Mouse (Mus musculus) layer of hippocampus, adult 18-20 months (tissue): Measurements from ENCODE around the gene Ust. TPM values are rescaled to one million over a fixed set of nuclear protein-coding genes. Genes with fewer than 3 reads are reported as not detected.

Experiments
- DNase-seq, 2 experiments: peaks; one replicate each; pipeline ENCODE4 v3.0.0; 2022; ENCODE audit warnings: low spot score in 2 of 2
- total RNA-seq, 2 experiments: library from RNA; stranded (reverse); gene quantifications; 2 replicates each; pipeline ENCODE4 v1.2.3; 2021

The Ust gene
- total RNA-seq, 2 experiments from 2014 or later, result 59.3 to 62.5 TPM

- no peak for DNase-seq
These were observed 13.0 kb downstream of the Ust start for GRCm38 (mm10) chr10:8505346-8506246.

- no peak for DNase-seq
These were observed 13.8 kb downstream of the Ust start for GRCm38 (mm10) chr10:8504832-8505231.

- peak in 1 of 2 experiments; percentile 66 for DNase-seq
These were observed 19.4 kb downstream of the Ust start for GRCm38 (mm10) chr10:8498951-8499891.

GRCm38 (mm10) chr10:8495543-8496141 is 23.0 kb downstream of the Ust start:
- DNase-seq, result no peak

- DNase-seq, result no peak
These were observed 26.6 kb downstream of the Ust start for GRCm38 (mm10) chr10:8491909-8492591.

- no peak for DNase-seq
These were observed 31.2 kb downstream of the Ust start for GRCm38 (mm10) chr10:8487388-8487787.

- no peak for DNase-seq
These were observed 34.1 kb downstream of the Ust start for GRCm38 (mm10) chr10:8484487-8484886.

GRCm38 (mm10) chr10:8482779-8483178 is 35.8 kb downstream of the Ust start:
- peak in 1 of 2 experiments; percentile 59 for DNase-seq

- no peak for DNase-seq
These were observed 38.8 kb downstream of the Ust start for GRCm38 (mm10) chr10:8479779-8480178.

GRCm38 (mm10) chr10:8477936-8478335 is 40.7 kb downstream of the Ust start:
- DNase-seq, result no peak

GRCm38 (mm10) chr10:8471995-8472394 is 46.6 kb downstream of the Ust start:
- DNase-seq, result no peak

GRCm38 (mm10) chr10:8471012-8471411 is 47.6 kb downstream of the Ust start:
- DNase-seq, result no peak

GRCm38 (mm10) chr10:8469516-8469915 is 49.1 kb downstream of the Ust start:
- no peak for DNase-seq

GRCm38 (mm10) chr10:8468651-8469386 is 49.8 kb downstream of the Ust start:
- no peak for DNase-seq

GRCm38 (mm10) chr10:8465918-8466317 is 52.7 kb downstream of the Ust start:
- DNase-seq, result peak in 1 of 2 experiments; percentile 48

GRCm38 (mm10) chr10:8465216-8465615 is 53.4 kb downstream of the Ust start:
- DNase-seq, result no peak

- DNase-seq, result no peak
These were observed 57.3 kb downstream of the Ust start for GRCm38 (mm10) chr10:8461372-8461771.

GRCm38 (mm10) chr10:8454711-8455110 is 63.9 kb downstream of the Ust start:
- DNase-seq, result no peak

GRCm38 (mm10) chr10:8447681-8448080 is 70.9 kb downstream of the Ust start:
- DNase-seq, result peak in 1 of 2 experiments; percentile 28

- no peak for DNase-seq
These were observed 71.7 kb downstream of the Ust start for GRCm38 (mm10) chr10:8446972-8447371.
